Mouse (Mus musculus): ENCODE results near the gene A530064D06Rik.

GRCm38 (mm10) chr17:48192366-48192765 lies 25.3 kb upstream of the A530064D06Rik start:
- TF ChIP-seq EP300 (IDR thresholded peaks at IDR 0.05; ENCODE audit: low read depth) (no peak), CTCF (IDR thresholded peaks at IDR 0.05; ENCODE audit: low read depth) (no peak)

Data from liver, embryonic 14.5 days (tissue).